Mouse (Mus musculus) gastrocnemius, postnatal 14 days (tissue): ENCODE data around the gene Eif2ak1. TPM values are rescaled to one million over a fixed set of nuclear protein-coding genes. Genes with fewer than 3 reads are reported as not detected.
"Not testable (repeated sequence)": the region's sequence is repeated elsewhere in the genome, so short reads cannot be mapped to it uniquely, and the experiment has no call there.

Source experiments
- DNase-seq: peaks from one replicate; pipeline ENCODE4 v3.0.0; 2021; ENCODE audit warnings: mixed read lengths
- intact Hi-C: fragments of 180-260 bp; cut with DNase I; formaldehyde crosslinking; loops from one replicate; pipeline ENCODE4 v1.15.1; 2025; ENCODE audit warnings: low total_unique reads
- long read RNA-seq, 2 experiments: library from polyadenylated mRNA; stranded (forward); transcript quantifications; one replicate each; pipeline ENCODE4 v2.0.0; 2021
- total RNA-seq, 2 experiments: library from RNA; stranded (reverse); gene quantifications; 2 replicates each; pipeline ENCODE4 v1.2.3; 2021

The Eif2ak1 gene
- 10 to 100 TPM; 20.0 to 21.3 TPM for total RNA-seq
- long read RNA-seq, experiment 1, full-length matches to known transcripts, result 36 of 44 reads
- long read RNA-seq, experiment 1, partial matches to known transcripts, result 0 of 44 reads
- long read RNA-seq, experiment 1, other reads (novel, unspliced or antisense), result 8 of 44 reads
- long read RNA-seq, experiment 2, full-length matches to known transcripts, result 47 of 58 reads
- long read RNA-seq, experiment 2, partial matches to known transcripts, result 4 of 58 reads
- long read RNA-seq, experiment 2, other reads (novel, unspliced or antisense), result 7 of 58 reads

DNA sequence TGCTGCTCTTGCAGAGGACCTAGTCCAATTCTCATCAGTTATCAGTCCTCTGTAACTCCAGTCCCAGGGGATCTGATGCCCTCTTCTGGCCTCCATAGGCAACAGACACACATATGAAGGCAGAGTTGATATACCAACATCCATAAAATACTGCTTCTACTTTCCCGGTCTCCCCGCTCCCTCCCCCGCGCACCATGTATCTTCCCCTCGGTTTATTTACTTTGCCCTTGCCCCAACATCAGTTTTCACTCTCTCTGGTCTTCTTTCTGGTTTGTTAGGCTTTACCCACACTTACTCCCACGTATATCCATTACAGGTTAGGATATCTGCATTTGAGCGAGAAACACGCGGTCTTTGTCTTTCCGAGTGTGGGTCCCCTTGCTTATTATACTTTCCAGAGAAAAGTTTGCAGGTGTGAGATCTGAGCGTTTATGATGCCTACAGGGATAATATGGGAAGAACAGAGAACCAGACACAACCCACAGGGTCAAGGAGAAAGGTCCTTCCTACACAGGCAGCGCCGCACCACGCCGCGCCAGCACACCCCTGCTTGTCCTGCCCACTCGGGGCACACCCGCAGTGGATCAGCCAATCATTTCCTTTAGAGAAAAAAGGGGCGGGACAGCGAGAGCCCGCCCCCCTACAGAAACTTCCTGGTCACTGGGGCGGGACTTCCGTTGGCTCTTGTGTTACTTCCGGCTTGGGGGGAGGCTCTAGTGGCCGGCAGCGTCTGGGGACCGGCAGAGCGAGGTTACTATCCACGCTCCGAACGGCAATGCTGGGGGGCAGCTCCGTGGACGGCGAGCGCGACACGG, at the start of gene Eif2ak1:
Gene Eif2ak1 (plus strand): TSS at position 673 of the 815 bp plus-strand sequence.
- DNase-seq, result peak; percentile 92
- intact Hi-C loops, result no loop called here

DNA sequence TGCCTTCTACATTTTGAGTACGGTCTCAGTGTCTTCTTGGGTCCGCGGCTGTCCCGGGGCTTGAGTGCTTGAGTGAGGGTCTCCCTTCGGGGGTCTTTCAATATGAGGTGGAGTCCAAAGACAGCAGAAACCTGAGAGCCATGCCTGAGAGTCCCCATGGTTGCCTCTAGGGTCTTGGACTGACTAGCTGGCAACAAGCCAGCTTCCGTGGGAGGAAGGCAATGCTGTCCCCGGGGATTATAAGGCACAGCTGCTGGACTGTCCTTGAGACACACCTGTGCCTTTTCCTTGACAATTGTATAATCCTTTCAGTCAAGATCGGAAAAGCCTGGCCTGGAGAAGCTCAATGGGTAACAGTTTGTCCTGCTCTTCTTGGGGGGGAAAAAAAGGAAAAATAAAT, 35.6 kb upstream of the Eif2ak1 start:
- DNase-seq, result no peak
- intact Hi-C loops, result no loop called here

DNA sequence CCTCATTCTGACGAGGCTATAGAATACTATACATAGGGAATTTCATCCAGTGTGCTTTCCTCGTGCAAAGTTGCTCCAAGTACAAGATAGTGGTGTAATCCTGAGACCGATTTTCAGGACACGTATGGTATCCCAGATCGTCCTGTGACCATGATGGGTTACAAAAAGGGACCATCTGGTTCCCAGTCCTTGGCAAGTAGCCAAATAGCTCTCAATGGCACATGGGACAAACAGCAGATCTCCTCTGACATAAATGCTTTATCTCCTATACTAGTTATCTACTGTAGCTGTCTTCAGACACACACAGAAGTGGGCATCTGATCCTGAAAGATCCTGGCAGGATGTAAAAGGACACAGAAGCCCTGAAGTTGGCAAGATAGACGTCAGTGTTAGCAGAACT, 32.2 kb upstream of the Eif2ak1 start:
- intact Hi-C loops, result no loop called here
- DNase-seq, result no peak

DNA sequence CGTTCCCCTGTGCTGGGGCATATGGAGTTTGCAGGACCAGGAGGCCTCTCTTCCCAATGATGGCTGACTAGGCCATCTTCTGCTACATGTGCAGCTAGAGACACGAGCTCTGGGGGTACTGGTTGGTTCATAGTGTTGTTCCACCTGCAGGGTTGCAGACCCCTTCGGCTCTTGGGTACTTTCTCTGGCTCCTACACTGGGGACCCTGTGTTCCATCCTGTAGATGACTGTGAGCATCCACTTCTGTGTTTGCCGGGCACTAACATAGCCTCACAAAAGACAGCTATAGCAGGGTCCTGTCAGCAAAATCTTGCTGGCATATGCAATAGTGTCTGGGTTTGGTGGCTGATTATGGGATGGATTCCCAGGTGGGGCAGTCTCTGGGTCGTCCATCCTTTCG, 16.4 kb upstream of the Eif2ak1 start:
- intact Hi-C loops, DNase-seq: not testable (repeated sequence)

DNA sequence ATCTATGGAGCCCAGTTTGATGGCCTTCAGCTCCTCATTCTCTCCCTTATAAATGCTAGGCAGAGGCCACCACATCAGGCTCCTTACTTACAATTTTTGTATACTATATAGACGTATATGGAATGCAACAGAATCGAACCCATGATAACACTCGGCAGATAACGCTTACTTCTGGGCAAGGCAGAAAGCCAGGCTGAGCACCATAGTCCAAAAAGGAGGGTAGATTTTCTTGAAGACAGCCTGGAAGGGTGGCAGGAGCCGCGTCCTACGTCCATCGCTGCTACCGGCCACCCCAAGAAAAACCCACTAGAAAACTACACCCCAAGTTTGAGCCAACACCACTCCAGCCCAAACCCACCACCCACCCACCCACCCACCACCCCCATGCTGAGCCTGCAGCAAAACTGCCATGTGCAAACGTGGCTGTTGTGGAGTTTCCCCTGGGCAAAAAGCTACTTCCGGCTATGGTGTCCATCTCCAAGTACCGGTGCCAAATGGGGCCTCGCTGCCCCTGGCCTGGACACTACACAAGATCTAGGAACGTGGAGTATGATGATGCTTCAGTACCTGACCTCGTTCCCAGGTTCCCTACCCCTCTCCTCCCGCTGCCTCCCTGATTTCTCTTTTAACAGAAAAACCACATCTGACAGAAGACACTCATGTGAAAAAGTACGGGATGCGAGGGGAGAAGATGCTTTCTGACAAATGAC, 13.4 kb upstream of the Eif2ak1 start:
- DNase-seq, result no peak
- intact Hi-C loops, result no loop called here

DNA sequence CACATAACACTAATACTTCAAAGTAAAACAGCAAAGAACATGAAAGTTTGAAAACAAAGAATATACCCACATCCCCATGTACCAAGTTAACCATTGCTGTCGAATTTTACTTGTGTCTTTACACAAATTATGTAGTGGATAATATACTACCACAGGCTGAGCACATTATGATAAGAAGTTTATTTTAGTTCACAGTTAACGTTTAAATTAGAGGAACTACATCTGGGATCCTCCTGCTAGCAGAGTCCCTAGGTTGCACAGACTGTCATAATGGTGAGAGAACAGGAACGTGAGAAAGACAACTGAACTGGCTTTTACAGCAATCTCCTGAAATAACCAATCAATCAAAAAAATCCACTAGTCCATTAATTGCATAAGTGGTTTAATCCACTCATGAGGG, 10.3 kb upstream of the Eif2ak1 start:
- no peak for DNase-seq
- intact Hi-C loops, result no loop called here

DNA sequence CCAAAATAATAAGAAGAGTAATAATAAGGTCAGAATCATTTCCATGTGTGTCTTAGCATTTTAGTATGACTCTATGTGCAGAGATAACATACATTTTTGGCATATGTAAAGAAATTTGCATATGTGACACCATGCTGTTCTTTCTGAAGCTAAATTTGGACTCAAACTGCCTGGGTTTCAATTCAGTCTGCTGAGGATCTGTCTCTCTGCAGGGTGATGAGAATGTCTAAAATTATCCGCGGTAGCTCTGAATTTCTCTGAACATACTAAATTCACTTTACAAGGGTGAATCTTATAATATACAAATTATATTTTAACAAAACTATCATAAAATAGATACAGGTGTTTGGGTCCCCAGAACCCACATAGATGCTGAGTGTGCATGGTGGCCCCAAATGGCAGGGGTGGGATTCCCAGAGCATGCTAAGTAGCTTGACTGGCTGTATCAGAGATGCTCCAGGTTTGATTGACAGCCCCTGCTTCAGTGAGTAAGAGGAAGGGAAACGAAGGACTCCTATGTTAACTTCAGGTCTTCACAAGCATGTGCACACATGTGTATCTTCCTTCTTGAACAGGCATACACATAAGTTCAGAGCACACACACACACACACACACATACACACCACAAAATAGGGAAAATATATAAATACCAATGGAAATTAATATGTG, 8.0 kb upstream of the Eif2ak1 start:
- intact Hi-C loops, result loop anchor here (2.0 kb wide), 1 partner anchor 75 kb away; no protein-coding TSS in a partner anchor
- no peak for DNase-seq

DNA sequence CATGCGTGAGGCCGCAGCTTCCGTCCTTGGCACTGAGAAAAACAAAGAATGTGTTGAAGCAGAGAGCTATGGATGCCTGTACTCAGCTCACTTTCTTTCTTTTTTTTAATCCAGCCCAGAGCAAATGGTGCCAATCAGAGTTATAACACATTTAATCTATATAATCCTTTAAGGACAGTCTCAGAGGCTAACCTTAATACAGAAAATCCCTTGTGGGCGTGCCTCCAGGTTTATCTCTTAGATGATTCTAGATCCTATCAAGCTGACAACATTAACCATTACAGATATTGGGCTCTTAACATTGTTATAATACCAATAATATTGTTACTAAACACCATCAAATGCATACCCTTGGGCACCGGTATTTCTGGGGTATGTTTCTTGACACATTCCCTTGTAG, 5.9 kb upstream of the Eif2ak1 start:
- intact Hi-C loops, result no loop called here
- no peak for DNase-seq

DNA sequence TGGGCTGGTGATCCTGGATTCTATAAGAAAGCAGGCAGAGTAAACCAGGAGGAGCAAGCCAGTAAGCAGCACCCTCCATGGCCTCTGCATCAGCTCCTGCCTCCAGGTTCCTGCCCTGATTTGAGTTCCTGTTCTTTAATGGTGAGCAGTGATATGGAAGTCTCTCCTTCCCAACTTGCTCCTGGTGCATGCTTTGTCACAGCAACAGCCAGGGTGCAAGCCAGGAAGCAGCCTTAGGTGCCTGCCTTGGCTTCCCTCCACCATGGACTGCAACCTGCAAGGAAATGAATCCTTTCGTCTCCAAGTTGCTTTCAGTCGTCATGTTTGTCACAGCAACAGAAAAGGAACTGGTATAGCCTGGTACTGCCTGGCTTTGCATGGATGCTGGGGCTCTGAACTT, 3.0 kb upstream of the Eif2ak1 start:
- intact Hi-C loops, result no loop called here
- no peak for DNase-seq

DNA sequence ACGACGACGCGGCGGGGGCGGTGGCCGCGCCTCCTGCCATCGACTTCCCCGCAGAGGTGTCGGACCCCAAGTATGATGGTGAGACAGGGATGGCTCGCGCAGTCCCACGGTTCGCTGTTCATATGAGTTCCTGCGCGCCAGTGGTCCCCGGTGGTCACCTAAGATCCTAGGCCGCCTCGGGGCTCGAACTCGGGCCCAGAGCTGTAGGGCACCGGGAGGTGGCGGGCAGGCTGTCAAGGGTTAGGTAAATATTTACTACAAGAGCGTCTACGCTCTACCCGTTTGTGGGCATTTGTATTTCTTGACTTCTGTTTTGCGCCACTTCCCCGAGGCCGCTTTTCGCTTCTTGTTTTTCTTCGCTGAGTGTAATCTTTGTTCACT, 333 bp downstream of the Eif2ak1 start:
- intact Hi-C loops, result no loop called here
- peak; percentile 9 for DNase-seq

DNA sequence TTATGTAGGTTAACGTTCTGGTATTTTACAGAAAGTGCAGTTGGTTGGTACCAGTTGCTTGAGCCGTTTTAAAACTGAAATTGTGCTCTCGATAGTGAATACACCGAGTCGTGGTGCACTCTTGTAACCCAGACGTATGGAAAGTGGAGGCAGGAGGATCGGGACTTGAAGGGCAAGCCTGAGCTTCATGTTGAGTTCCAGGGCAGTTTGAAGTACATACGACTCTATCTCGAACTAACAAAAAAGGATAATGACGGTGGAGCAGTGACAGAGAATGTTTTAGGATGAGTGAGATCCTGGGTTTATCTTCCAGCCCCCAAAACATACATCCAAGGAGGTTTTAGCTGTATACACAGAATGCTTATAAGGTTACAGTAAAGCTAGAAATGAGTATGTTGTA, 873 bp downstream of the Eif2ak1 start:
- no peak for DNase-seq
- intact Hi-C loops, result no loop called here

DNA sequence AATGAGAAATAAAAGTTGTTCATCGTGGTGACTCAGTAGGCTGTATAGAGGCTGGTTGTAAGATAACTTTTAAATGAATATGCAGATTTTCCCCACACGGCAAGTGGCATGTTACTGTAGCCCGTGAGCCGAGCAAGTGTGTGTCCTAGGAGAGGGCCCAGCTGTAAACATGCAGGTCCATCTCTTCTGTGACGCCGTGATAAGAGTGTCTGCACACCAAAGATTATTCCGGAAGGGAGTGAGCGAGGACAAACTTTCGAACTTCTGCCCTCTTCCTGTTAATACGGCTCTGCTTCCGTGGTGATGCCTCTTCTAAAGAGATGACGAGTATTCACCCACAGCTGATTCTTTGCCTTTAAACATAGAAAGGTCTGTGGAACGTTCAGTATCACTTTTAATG, 1.4 kb downstream of the Eif2ak1 start:
- no peak for DNase-seq
- intact Hi-C loops, result no loop called here

DNA sequence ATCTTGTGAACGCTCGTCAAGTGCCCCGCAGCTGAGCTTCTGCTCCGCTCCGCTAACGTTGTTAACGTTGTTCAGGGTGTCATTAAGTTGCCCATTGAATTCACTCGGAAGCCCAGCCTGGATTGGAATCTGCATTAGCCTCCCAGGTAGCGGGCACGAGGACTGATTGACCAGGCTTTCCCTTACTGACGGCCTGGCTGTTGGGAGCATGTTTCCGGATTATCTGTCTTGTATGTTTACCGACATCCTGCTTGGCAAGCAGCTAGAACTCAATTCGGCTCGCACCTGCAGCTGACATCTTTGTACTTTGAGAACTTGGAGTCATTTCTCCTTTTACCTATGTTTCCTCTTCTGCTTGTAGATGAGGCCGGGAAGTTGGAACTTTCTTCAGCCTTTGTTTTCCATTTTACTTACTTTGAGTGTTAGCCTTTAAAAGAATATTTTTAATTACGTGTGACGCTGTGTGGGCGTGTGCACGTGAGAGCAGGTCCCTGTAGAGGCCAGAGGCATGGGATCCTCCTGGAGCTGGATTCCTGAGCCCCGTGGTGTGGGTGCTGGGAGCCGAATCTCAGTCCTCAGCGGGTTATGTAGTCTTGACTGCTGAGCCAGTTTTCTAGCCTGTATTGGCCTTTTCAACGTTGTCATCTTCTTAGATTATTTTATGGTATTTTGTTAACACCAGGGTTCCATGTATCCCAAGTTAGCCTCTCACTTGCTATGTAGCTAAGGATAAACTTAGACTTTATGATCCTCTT, 2.5 kb downstream of the Eif2ak1 start:
- intact Hi-C loops, result no loop called here
- no peak for DNase-seq

DNA sequence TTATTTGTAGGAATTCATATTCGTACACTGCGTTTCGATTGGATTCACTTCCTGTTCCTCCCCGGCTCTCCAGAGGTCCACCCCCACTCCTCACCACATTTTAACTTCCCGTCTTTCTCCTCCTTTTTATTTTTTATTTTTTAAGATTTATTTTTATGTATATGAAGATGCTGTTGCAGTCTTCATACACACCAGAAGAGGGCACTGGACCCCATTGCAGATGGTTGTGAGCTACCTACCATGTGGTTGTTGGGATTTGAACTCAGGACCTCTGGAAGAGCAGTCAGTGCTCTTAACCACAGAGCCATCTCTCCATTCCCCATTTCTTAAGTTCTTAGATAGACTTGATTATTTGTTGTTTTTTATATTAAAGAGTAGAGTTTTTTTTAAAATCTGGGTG, 3.2 kb downstream of the Eif2ak1 start:
- intact Hi-C loops, result no loop called here
- no peak for DNase-seq

DNA sequence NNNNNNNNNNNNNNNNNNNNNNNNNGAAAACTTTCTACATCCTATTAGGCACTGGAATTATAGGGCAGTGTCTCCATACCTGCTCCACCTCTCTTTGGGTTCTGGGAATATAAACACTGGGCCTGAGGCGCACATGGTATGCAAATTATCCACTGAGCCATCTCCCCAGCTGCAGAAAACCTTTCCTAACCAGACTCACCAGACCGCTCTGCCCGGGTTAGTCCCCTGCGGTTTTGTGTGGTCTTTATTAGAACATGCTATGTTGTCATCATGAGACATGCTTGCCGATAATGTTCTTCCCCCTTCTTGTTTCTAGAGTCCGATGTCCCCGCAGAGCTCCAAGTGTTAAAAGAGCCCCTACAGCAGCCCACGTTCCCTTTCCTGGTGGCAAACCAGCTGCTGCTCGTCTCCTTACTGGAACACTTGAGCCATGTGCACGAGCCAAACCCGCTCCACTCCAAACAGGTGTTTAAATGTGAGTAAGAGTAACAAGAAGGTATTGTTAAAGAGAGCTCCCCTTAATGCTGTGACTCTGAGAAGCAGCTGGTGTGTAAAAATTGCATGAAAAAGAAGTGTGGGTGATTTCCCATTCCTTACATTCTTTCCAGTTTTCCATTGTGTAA, 54.1 kb downstream of the Eif2ak1 start:
- no peak for DNase-seq
- intact Hi-C loops, result no loop called here

DNA sequence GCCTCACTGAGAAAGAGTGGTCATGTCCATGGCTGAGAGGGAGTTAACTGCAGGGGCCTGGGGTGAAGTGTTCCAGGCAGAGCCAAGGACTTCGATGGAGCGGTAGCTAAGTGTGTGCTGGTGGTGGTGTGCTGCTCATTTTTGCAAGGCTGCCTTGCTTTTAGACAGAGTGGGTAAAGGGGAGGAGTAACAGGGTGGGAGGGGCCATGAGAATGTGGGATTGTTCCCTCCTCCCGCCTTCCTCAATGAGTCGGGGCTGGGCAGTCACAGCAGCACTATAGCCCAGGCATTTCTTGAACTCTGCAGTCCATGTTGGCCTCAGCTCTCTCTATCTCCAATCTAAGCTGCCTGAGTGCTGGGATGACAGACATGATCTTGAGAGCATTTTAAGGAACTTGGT, 57.0 kb downstream of the Eif2ak1 start:
- intact Hi-C loops, result no loop called here
- no peak for DNase-seq

DNA sequence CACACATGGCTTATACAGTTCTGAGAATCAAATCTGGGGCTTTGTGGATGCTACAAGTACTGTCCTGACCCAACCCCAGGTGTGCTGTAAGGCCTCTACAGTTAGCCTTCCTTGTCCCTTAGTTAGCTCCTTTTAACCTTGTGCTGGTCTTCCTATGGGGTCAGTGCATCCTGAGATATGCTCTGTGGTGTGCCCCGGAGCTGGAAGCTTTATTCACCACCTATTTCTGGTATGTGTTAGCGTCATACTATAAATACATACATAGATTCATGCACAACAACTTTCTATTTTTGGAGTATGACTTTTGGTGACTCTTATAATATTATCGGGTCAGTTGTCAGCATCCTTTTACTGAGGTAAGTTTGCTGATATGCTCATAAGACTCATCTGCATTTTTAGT, 67.7 kb downstream of the Eif2ak1 start:
- DNase-seq, result no peak
- intact Hi-C loops, result no loop called here

DNA sequence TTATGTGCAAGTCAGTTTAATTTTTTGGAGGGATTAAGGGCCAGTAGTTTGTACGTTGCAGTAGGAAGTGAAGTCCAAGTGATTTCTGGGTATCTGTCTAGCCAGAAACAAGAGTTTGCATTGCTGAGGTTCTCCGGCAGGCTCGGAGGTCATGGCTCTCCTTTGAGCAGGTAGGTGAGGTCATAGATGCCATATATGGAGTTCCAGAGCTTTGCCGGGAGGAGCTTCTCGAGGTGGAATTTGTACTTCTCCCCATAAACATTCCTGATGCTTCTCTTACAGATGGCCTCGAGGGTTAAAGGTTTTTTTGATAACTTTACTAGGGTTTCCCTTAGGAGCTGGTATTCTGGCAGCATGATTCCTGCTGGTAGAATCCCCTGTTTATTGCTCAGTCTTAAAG, 73.2 kb downstream of the Eif2ak1 start:
- intact Hi-C loops, result no loop called here
- DNase-seq, result no peak
